Mouse (Mus musculus) liver, embryonic 11.5 days (tissue): Measurements from ENCODE around the gene 1700019D03Rik. TPM values are rescaled to one million over a fixed set of nuclear protein-coding genes. Genes with fewer than 3 reads are reported as not detected.

Experiments used
- ATAC-seq: fragments of 200-750 bp; cut with Nextera tagmentation; replicated peaks from 2 replicates; pipeline ENCODE4 v1.8.0; 2017; ENCODE audit warnings: moderate number of reproducible peaks, mild to moderate bottlenecking, moderate TSS enrichment, moderate library complexity; ENCODE audit not compliant: low FRiP score
- DNase-seq: peaks from one replicate; pipeline ENCODE4 v3.0.0-alpha.2; 2017; ENCODE audit warnings: low spot score
- H3K27ac ChIP-seq: fragments of 300-500 bp; sonication (generic); 2 replicates; pipeline ENCODE4 v1.5.1; 2014; ENCODE audit warnings: mild to moderate bottlenecking, low read depth, low read length, control low read depth
- H3K27me3 ChIP-seq: fragments of 300-500 bp; sonication (generic); replicated peaks from 2 replicates; pipeline ENCODE4 v1.6.1; 2014; ENCODE audit warnings: low read length, mixed read lengths; ENCODE audit not compliant: control insufficient read depth, insufficient read depth
- H3K36me3 ChIP-seq: fragments of 300-500 bp; sonication (generic); 2 replicates; pipeline ENCODE4 v1.6.1; 2014; ENCODE audit warnings: mild to moderate bottlenecking, low read length, moderate library complexity, mixed read lengths; ENCODE audit not compliant: control insufficient read depth, insufficient read depth
- H3K4me1 ChIP-seq: fragments of 300-500 bp; sonication (generic); replicated peaks from 2 replicates; pipeline ENCODE4 v1.6.1; 2014; ENCODE audit warnings: low read length, mixed read lengths; ENCODE audit not compliant: control insufficient read depth, insufficient read depth
- H3K4me2 ChIP-seq: fragments of 300-500 bp; sonication (generic); 2 replicates; pipeline ENCODE4 v1.6.1; 2014; ENCODE audit warnings: mild to moderate bottlenecking, control low read depth, moderate library complexity
- H3K4me3 ChIP-seq: fragments of 300-500 bp; sonication (generic); 2 replicates; pipeline ENCODE4 v1.5.1; 2014; ENCODE audit warnings: low read depth, low read length, control low read depth
- H3K9ac ChIP-seq: fragments of 300-500 bp; sonication (generic); 2 replicates; pipeline ENCODE4 v1.6.1; 2014; ENCODE audit warnings: low read depth, low read length, control low read depth
- H3K9me3 ChIP-seq: fragments of 300-500 bp; sonication (generic); 2 replicates; pipeline ENCODE4 v1.6.1; 2016; ENCODE audit warnings: low read length, inconsistent platforms, mixed read lengths; ENCODE audit not compliant: control insufficient read depth
- WGBS: fragments of 180-500 bp; shearing (Covaris S2); extraction: QIAGEN DNeasy Blood & Tissue Kit; methylation state at CpG from one replicate; pipeline ENCODE4 v1.1.7; 2014; 5-methylcytosine and 5-hydroxymethylcytosine counted together
- polyA plus RNA-seq: library from polyadenylated mRNA; unstranded; fragments of >200 nt; fragmentation: Nextera tagmentation; extraction: Ambion mirVana; gene quantifications from 2 replicates; pipeline ENCODE4 v1.2.1, GENCODE M21; 2014

1700019D03Rik gene
- polyA plus RNA-seq, 1 experiment from 2014 or later = 8.4 TPM

DNA sequence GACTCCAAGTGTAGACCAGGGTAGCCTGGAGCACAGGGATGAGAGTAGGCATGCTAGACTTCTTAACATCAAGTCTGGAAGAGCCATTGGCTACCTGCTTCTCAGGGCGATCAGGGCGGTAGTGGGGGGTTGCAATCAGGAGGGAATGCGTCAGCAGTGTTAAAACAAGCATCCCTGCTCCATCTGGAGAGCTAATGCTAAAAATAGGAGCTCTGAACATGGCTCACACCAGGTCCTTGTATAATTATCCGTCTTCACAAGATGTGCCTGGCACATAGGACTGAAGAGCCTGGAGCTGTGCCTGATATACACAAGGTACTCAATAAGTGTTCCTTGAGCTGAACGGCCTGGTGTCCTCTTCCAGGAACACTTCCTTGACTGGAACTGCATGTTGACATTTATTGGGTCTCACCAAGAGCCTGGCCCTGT, 17.5 kb upstream of the 1700019D03Rik start:
- 73% methylated on average over 5 of the region's 5 CpGs for WGBS
- no peaks in the 10 kb centered on the region for H3K36me3 ChIP-seq
- no peak overlapping the region for H3K4me2 ChIP-seq
- DNase-seq = no peak
- no peak overlapping the region for H3K27ac ChIP-seq
- no peaks in the 10 kb centered on the region for H3K4me1 ChIP-seq
- H3K4me3 ChIP-seq = no peak overlapping the region
- no peaks in the 10 kb centered on the region for H3K9me3 ChIP-seq
- no peak for ATAC-seq
- no peak overlapping the region for H3K9ac ChIP-seq
- H3K27me3 ChIP-seq = no peaks in the 10 kb centered on the region

GRCm38 (mm10) chr1:53032550-53032949, 12.6 kb upstream of the 1700019D03Rik start:
- no peak for ATAC-seq

DNA sequence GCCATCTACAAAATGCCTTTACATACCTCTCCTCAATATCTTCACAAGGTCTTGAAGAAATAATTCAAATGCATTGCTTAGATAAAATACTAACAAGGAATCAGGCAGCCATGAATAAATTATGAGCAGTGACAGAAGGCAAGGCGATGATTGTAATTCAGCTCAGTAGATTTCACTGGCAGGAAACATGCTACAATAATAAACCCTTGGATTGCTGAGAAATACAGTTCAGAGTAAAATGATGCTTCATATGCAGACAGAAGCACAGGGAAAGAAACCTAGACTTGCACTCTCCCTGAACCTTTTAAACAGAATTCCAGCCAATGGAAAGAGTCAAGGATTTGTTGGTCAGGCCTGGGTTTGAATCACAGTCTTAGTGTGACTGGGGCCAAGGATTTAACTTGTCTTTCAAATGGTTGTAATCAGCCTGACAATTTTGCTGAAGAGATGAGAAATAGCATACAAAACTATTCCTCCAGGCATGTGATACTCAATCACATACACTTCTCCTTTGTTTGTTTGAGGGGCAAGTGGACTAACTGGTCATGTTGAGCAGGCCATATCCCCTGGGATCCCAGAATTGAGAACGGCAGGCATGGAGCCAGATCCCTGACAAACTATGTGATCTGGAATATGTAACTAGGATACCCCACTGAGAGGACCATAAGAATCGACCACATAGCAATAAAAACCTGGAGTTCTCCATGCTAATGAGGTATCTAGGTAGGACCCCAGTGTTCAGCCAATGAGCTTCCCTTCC, 1.1 kb downstream of the 1700019D03Rik start:
- Histone ChIP-seq H3K36me3 (no peaks in the 10 kb centered on the region), H3K4me1 (no peaks in the 10 kb centered on the region), H3K27ac (no peak overlapping the region), H3K4me3 (no peak overlapping the region), H3K27me3 (no peaks in the 10 kb centered on the region), H3K4me2 (no peak overlapping the region), H3K9ac (no peak overlapping the region), H3K9me3 (no peaks in the 10 kb centered on the region)
- DNase-seq (no peak), ATAC-seq (no peak)
- 79% methylated on average over 3 of the region's 3 CpGs for WGBS

More at GRCm38 (mm10) chr1:53032550-53032949, 12.6 kb upstream of the 1700019D03Rik start:
- no peaks in the 10 kb centered on the region for H3K4me1 ChIP-seq
- DNase-seq = no peak
- no peak overlapping the region for H3K4me3 ChIP-seq
- H3K4me2 ChIP-seq = no peak overlapping the region
- H3K9ac ChIP-seq = no peak overlapping the region
- no peaks in the 10 kb centered on the region for H3K36me3 ChIP-seq
- H3K27ac ChIP-seq = no peak overlapping the region
- no peaks in the 10 kb centered on the region for H3K9me3 ChIP-seq
- no peaks in the 10 kb centered on the region for H3K27me3 ChIP-seq

- DNase-seq (no peak), ATAC-seq (no peak)
- no peak overlapping the region for H3K4me3 ChIP-seq
- no peak overlapping the region for H3K9ac ChIP-seq
- H3K4me2 ChIP-seq = no peak overlapping the region
- no peaks in the 10 kb centered on the region for H3K4me1 ChIP-seq
- no peaks in the 10 kb centered on the region for H3K9me3 ChIP-seq
- H3K36me3 ChIP-seq = no peaks in the 10 kb centered on the region
- no peaks in the 10 kb centered on the region for H3K27me3 ChIP-seq
- no peak overlapping the region for H3K27ac ChIP-seq
- WGBS = 71% methylated on average over 5 of the region's 5 CpGs
Measured at GRCm38 (mm10) chr1:53015606-53016005, 4.4 kb downstream of the 1700019D03Rik start.

- H3K4me2 ChIP-seq = no peak overlapping the region
- H3K9me3 ChIP-seq = no peaks in the 10 kb centered on the region
- no peak overlapping the region for H3K9ac ChIP-seq
- no peak overlapping the region for H3K4me3 ChIP-seq
- no peak overlapping the region for H3K27ac ChIP-seq
- 79% methylated on average over 6 of the region's 6 CpGs for WGBS
- ATAC-seq (no peak), DNase-seq (no peak)
- no peaks in the 10 kb centered on the region for H3K36me3 ChIP-seq
- H3K27me3 ChIP-seq = no peaks in the 10 kb centered on the region
- no peaks in the 10 kb centered on the region for H3K4me1 ChIP-seq
Measured at GRCm38 (mm10) chr1:53014716-53015115, 5.3 kb downstream of the 1700019D03Rik start.

GRCm38 (mm10) chr1:52986692-52987091, 33.3 kb downstream of the 1700019D03Rik start:
- H3K4me2 ChIP-seq = no peak overlapping the region
- H3K36me3 ChIP-seq = no peaks in the 10 kb centered on the region
- H3K9ac ChIP-seq = no peak overlapping the region
- H3K9me3 ChIP-seq = no peaks in the 10 kb centered on the region
- H3K27me3 ChIP-seq = no peaks in the 10 kb centered on the region
- no peaks in the 10 kb centered on the region for H3K4me1 ChIP-seq
- ATAC-seq = no peak
- WGBS = 67% methylated on average over 5 of the region's 5 CpGs
- DNase-seq = no peak
- H3K4me3 ChIP-seq = no peak overlapping the region
- H3K27ac ChIP-seq = no peak overlapping the region

GRCm38 (mm10) chr1:52973198-52973597, 46.8 kb downstream of the 1700019D03Rik start:
- no peaks in the 10 kb centered on the region for H3K27me3 ChIP-seq
- no peak for ATAC-seq
- no peaks in the 10 kb centered on the region for H3K9me3 ChIP-seq
- DNase-seq = no peak
- no peaks in the 10 kb centered on the region for H3K36me3 ChIP-seq
- no peak overlapping the region for H3K4me2 ChIP-seq
- 76% methylated on average over 5 of the region's 5 CpGs for WGBS
- no peak overlapping the region for H3K27ac ChIP-seq
- no peak overlapping the region for H3K9ac ChIP-seq
- no peak overlapping the region for H3K4me3 ChIP-seq
- H3K4me1 ChIP-seq = no peaks in the 10 kb centered on the region

GRCm38 (mm10) chr1:52971881-52972503, 48.0 kb downstream of the 1700019D03Rik start:
- H3K27ac ChIP-seq = no peak overlapping the region
- ATAC-seq (no peak), DNase-seq (no peak)
- H3K36me3 ChIP-seq = no peaks in the 10 kb centered on the region
- H3K27me3 ChIP-seq = no peaks in the 10 kb centered on the region
- H3K9ac ChIP-seq = no peak overlapping the region
- WGBS = 68% methylated on average over 2 of the region's 2 CpGs
- H3K4me3 ChIP-seq = no peak overlapping the region
- H3K9me3 ChIP-seq = no peaks in the 10 kb centered on the region
- no peak overlapping the region for H3K4me2 ChIP-seq
- H3K4me1 ChIP-seq = no peaks in the 10 kb centered on the region

DNA sequence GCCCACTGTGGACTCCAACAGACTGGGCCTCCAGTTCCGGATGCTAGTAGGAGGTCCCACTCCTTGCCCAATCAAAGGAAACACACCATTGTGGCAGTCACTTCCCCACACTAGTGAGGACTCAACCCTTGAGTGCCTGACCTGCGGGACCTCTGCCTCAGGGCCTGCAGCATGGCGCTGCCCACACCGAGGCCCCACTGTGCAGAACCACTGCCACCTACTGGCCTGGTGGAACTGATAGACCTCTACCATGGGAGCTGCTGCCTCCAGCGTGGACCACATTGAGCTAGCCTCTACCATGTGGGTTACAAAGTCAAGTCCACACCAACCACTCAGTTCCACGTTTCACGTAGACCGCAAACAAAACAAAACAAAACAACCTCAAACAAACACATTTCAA, 55.4 kb downstream of the 1700019D03Rik start:
- WGBS = 73% methylated on average over 8 of the region's 8 CpGs
- no peaks in the 10 kb centered on the region for H3K9me3 ChIP-seq
- no peaks in the 10 kb centered on the region for H3K27me3 ChIP-seq
- no peak overlapping the region for H3K4me2 ChIP-seq
- no peaks in the 10 kb centered on the region for H3K36me3 ChIP-seq
- no peaks in the 10 kb centered on the region for H3K4me1 ChIP-seq
- no peak overlapping the region for H3K27ac ChIP-seq
- H3K9ac ChIP-seq = no peak overlapping the region
- H3K4me3 ChIP-seq = no peak overlapping the region
- ATAC-seq (no peak; the same call in 1 of the 2 replicates), DNase-seq (no peak)
